Mouse (Mus musculus) ES-E14 (cell line): ENCODE measurements around the gene Fkbp14. TPM values are rescaled to one million over a fixed set of nuclear protein-coding genes. Genes with fewer than 3 reads are reported as not detected.

Experiments used
- DNase-seq: peaks from one replicate; pipeline ENCODE4 v3.0.0-alpha.2; 2013; ENCODE audit warnings: low read depth, low spot score
- H3K27ac ChIP-seq: 2 replicates; pipeline ENCODE4 v1.5.1; 2012; ENCODE audit warnings: low read depth, mild to moderate bottlenecking, low read length, moderate library complexity, mixed read lengths; ENCODE audit not compliant: poor library complexity, insufficient read depth, severe bottlenecking
- H3K36me3 ChIP-seq: 2 replicates; pipeline ENCODE4 v1.6.1; 2012; ENCODE audit warnings: mild to moderate bottlenecking, low read length, moderate library complexity, mixed read lengths; ENCODE audit not compliant: control insufficient read depth, poor library complexity, insufficient read depth, severe bottlenecking
- H3K4me1 ChIP-seq, 2 experiments: fragments of 150-350 bp in 1 of 2; sonication (generic) in 1 of 2; 2 replicates each; pipeline ENCODE4 v1.6.1; 2012; ENCODE audit warnings: low read length in 2 of 2, mild to moderate bottlenecking in 1 of 2, mixed read lengths in 1 of 2; ENCODE audit not compliant: control insufficient read depth in 2 of 2, insufficient read depth in 2 of 2, poor library complexity in 1 of 2
- H3K4me3 ChIP-seq, 2 experiments: fragments of 150-350 bp in 1 of 2; sonication (generic) in 1 of 2; 2 replicates each; pipeline ENCODE4 v1.5.1; 2012; ENCODE audit warnings: low read length in 2 of 2, low read depth in 1 of 2, mild to moderate bottlenecking in 1 of 2, mixed read lengths in 1 of 2; ENCODE audit not compliant: insufficient read depth in 1 of 2, poor library complexity in 1 of 2, severe bottlenecking in 1 of 2
- H3K9ac ChIP-seq: 2 replicates; pipeline ENCODE4 v1.6.1; 2012; ENCODE audit warnings: low read depth, mild to moderate bottlenecking, low read length, mixed read lengths; ENCODE audit not compliant: poor library complexity, insufficient read depth, severe bottlenecking
- H3K9me3 ChIP-seq: fragments of 150-350 bp; sonication (generic); 2 replicates; pipeline ENCODE4 v1.6.1; 2012; ENCODE audit warnings: low read depth, mild to moderate bottlenecking, low read length; ENCODE audit not compliant: control insufficient read depth, insufficient read depth
- CHD2 ChIP-seq: IDR thresholded peaks from 2 replicates; pipeline ENCODE4 v1.6.1; 2014; ENCODE audit warnings: mild to moderate bottlenecking, low read depth, low read length, inconsistent platforms
- HCFC1 ChIP-seq: IDR thresholded peaks from 2 replicates; pipeline ENCODE4 v1.6.1; 2012; ENCODE audit warnings: low read length, inconsistent platforms, borderline replicate concordance; ENCODE audit not compliant: insufficient read depth
- MAFK ChIP-seq: IDR thresholded peaks from 2 replicates; pipeline ENCODE4 v1.6.1; 2014; ENCODE audit warnings: mild to moderate bottlenecking, low read depth, low read length, inconsistent platforms; ENCODE audit not compliant: insufficient read depth
- ZC3H11A ChIP-seq: IDR thresholded peaks from 2 replicates; pipeline ENCODE4 v1.6.1; 2012; ENCODE audit warnings: low read depth, mild to moderate bottlenecking, inconsistent platforms, low read length, borderline replicate concordance
- ZNF384 ChIP-seq: IDR thresholded peaks from 2 replicates; pipeline ENCODE4 v1.6.1; 2012; ENCODE audit warnings: low read depth, low read length, inconsistent platforms
- in situ Hi-C, 2 experiments: fragments of 600-800 bp; cut with MboI; formaldehyde crosslinking; loops; one replicate each; pipeline ENCODE4 v1.15.1; 2025; ENCODE audit warnings: low sequenced_read_pairs in 2 of 2, inconsistent platforms in 1 of 2; ENCODE audit not compliant: unreplicated experiment in 2 of 2
- total RNA-seq: library from RNA; depleted of rRNA; stranded (reverse); fragments of 300-350 nt; gene quantifications from 2 replicates; pipeline ENCODE4 v1.2.3, GENCODE M21; 2012

Gene Fkbp14
- total RNA-seq, 1 experiment = 7.6 TPM

GRCm38 (mm10) chr6:54566546-54566919 is 30.6 kb downstream of the Fkbp14 start:
- H3K27ac ChIP-seq = no peak overlapping the region
- no peak for TF ChIP-seq CHD2
- TF ChIP-seq HCFC1 = no peak
- no peak for TF ChIP-seq ZNF384
- TF ChIP-seq ZC3H11A = no peak
- no peak for TF ChIP-seq MAFK

GRCm38 (mm10) chr6:54565665-54566545 is 31.2 kb downstream of the Fkbp14 start, which contains the start of gene Scrn1:
TSS of gene Scrn1 (minus strand) at chr6:54566489.
- no peaks in the 10 kb centered on the region for H3K36me3 ChIP-seq
- peak within 1 kb of the TSS; percentile 9 for H3K9ac ChIP-seq
- TF ChIP-seq MAFK (no peak), CHD2 (no peak), ZNF384 (no peak), ZC3H11A (no peak), HCFC1 (no peak)
- peak within 1 kb of the TSS; percentile 49 to 63 for H3K4me3 ChIP-seq
- H3K9me3 ChIP-seq = no peaks in the 10 kb centered on the region
- H3K27ac ChIP-seq = no peak within 1 kb of the TSS
- DNase-seq = peak; percentile 54
- in situ Hi-C loops = no loop called here
- 0 out of 4 replicates have a peak, but pooled peaks cover 0 to 4% of the 10 kb centered on the region in 2 experiments for H3K4me1 ChIP-seq

More at GRCm38 (mm10) chr6:54566546-54566919, 30.6 kb downstream of the Fkbp14 start:
- Histone ChIP-seq H3K36me3 (no peaks in the 10 kb centered on the region), H3K9ac (no peak overlapping the region), H3K4me1 (0 out of 4 replicates have a peak, but pooled peaks cover 0 to 4% of the 10 kb centered on the region in 2 experiments), H3K9me3 (no peaks in the 10 kb centered on the region), H3K4me3 (peak overlapping the region; percentile 49 to 63)
- DNase-seq = no peak
- in situ Hi-C loops = no loop called here

DNA sequence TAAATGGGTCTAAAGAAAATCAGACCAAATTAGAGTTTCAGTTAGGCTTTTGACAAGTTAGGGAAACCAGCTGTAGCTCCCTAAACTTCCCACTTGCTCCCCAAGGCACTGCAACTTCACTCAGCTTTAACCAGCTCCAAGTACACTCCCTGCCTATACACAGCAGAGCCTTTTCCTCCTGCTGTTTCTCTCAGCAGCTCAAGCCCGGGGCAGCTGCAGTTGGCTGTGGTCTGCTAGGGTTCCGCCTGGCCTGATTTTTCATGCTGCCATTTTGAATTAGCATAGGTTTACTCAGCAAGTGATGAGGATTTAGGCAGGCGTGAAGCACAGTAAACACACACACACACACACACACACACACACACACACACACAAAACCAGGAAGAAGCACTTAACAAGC is 32.1 kb downstream of the Fkbp14 start:
- Histone ChIP-seq H3K9ac (no peak overlapping the region), H3K9me3 (no peaks in the 10 kb centered on the region), H3K27ac (no peak overlapping the region), H3K4me1 (0 out of 4 replicates have a peak, but pooled peaks cover 0 to 4% of the 10 kb centered on the region in 2 experiments), H3K4me3 (peak overlapping the region in 1 of 2 experiments; percentile 63; a peak in 1 of 4 replicates), H3K36me3 (no peaks in the 10 kb centered on the region)
- in situ Hi-C loops = no loop called here
- TF ChIP-seq MAFK = no peak
- no peak for TF ChIP-seq HCFC1
- TF ChIP-seq CHD2 = no peak
- no peak for TF ChIP-seq ZC3H11A
- no peak for TF ChIP-seq ZNF384
- DNase-seq = no peak

DNA sequence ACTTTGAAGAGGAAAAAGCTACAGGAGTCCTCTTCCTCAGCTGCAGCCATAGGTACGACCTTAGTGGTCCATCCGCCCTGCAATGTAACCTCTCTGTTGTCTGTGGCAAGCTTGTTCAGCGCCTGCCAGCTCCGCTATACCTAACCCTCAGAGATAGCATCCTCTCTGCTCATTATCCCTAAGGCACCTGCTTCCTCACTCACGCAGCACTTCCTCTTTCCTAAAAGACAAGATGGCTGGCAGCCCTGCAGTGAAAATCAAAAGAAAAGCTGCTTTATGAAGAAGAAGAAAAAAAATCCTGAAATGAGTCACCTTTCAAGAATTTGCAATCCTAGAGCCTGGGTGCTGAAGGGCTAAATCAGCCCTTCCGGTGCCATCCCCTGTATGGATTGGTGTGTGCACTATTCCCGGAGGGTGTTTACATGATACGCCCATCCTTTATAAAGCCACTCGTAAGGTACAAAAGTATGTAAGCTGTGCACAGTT is 32.6 kb downstream of the Fkbp14 start:
- Histone ChIP-seq H3K27ac (no peak overlapping the region), H3K9me3 (no peaks in the 10 kb centered on the region), H3K4me3 (no peak overlapping the region), H3K9ac (no peak overlapping the region), H3K36me3 (no peaks in the 10 kb centered on the region), H3K4me1 (0 out of 4 replicates have a peak, but pooled peaks cover 0 to 4% of the 10 kb centered on the region in 2 experiments)
- TF ChIP-seq MAFK (no peak), ZC3H11A (no peak), ZNF384 (0 out of 2 replicates have a peak, but pooled peaks have one; percentile 37)
- DNase-seq = no peak
- in situ Hi-C loops = no loop called here
